Mouse (Mus musculus): ENCODE data around the gene Mettl27. TPM values are rescaled to one million over a fixed set of nuclear protein-coding genes. Genes with fewer than 3 reads are reported as not detected.

The Mettl27 gene
- polyA plus RNA-seq, 1 experiment = 26.7 TPM

GRCm38 (mm10) chr5:134892717-134893116, 39.5 kb upstream of the Mettl27 start:
- Histone ChIP-seq H3K4me1 (replicated peaks; ENCODE audit: control insufficient read depth, insufficient read depth, low read length) (no peaks in the 10 kb centered on the region), H3K36me3 (ENCODE audit: control insufficient read depth, insufficient read depth, low read length) (no peaks in the 10 kb centered on the region), H3K4me3 (ENCODE audit: control insufficient read depth, insufficient read depth, low read length) (no peak overlapping the region), H3K27ac (ENCODE audit: control insufficient read depth, insufficient read depth, low read length) (no peak overlapping the region), H3K27me3 (ENCODE audit: control insufficient read depth, insufficient read depth, low read length) (no peaks in the 10 kb centered on the region)
- DNase-seq = no peak
- WGBS = 83% methylated on average over 5 of the region's 5 CpGs
- TF ChIP-seq CTCF (IDR thresholded peaks at IDR 0.05; ENCODE audit: borderline replicate concordance, control insufficient read depth, extremely low read depth, insufficient read depth, low read length, poor library complexity) (no peak), POLR2A (IDR thresholded peaks at IDR 0.05; ENCODE audit: control insufficient read depth, extremely low read depth, insufficient read depth, low read length, poor library complexity) (no peak)

GRCm38 (mm10) chr5:134895291-134895690, 36.9 kb upstream of the Mettl27 start:
- H3K27ac ChIP-seq (ENCODE audit: control insufficient read depth, insufficient read depth, low read length) = no peak overlapping the region
- no peak for DNase-seq

DNA sequence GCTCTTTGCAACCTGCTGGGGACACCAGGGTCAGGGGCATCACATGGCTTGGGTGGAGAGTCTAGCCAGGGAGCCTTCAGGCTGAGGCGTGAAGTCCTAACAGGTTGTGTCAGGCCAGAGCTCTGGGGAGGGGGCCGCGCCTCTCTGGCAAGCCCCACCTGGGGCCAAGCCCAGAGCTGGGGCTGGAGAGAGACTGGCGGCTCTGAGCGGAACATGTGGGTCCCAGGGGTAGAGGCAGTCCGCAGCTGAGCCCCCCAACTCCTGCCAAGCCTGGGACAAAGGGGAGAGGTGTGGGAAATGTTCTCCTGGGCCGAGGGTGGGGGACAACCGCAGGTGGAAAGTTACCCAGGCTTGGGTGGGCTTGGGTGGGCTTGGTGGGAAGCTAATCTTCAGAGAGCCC, 35.2 kb upstream of the Mettl27 start:
- Histone ChIP-seq H3K27ac (ENCODE audit: control insufficient read depth, insufficient read depth, low read length) (no peak overlapping the region), H3K27me3 (ENCODE audit: control insufficient read depth, insufficient read depth, low read length) (no peaks in the 10 kb centered on the region), H3K36me3 (ENCODE audit: control insufficient read depth, insufficient read depth, low read length) (no peaks in the 10 kb centered on the region), H3K4me1 (replicated peaks; ENCODE audit: control insufficient read depth, insufficient read depth, low read length) (no peaks in the 10 kb centered on the region), H3K4me3 (ENCODE audit: control insufficient read depth, insufficient read depth, low read length) (no peak overlapping the region)
- 96% methylated on average over 8 of the region's 8 CpGs for WGBS
- DNase-seq = no peak
- no peak for TF ChIP-seq POLR2A (IDR thresholded peaks at IDR 0.05; ENCODE audit: control insufficient read depth, extremely low read depth, insufficient read depth, low read length, poor library complexity)
- no peak for TF ChIP-seq CTCF (IDR thresholded peaks at IDR 0.05; ENCODE audit: borderline replicate concordance, control insufficient read depth, extremely low read depth, insufficient read depth, low read length, poor library complexity)

More at GRCm38 (mm10) chr5:134895291-134895690, 36.9 kb upstream of the Mettl27 start:
- WGBS = 91% methylated on average over 8 of the region's 8 CpGs
- H3K4me1 ChIP-seq (replicated peaks; ENCODE audit: control insufficient read depth, insufficient read depth, low read length) = no peaks in the 10 kb centered on the region
- H3K36me3 ChIP-seq (ENCODE audit: control insufficient read depth, insufficient read depth, low read length) = no peaks in the 10 kb centered on the region
- no peak overlapping the region for H3K4me3 ChIP-seq (ENCODE audit: control insufficient read depth, insufficient read depth, low read length)
- H3K27me3 ChIP-seq (ENCODE audit: control insufficient read depth, insufficient read depth, low read length) = no peaks in the 10 kb centered on the region
- TF ChIP-seq POLR2A (IDR thresholded peaks at IDR 0.05; ENCODE audit: control insufficient read depth, extremely low read depth, insufficient read depth, low read length, poor library complexity) (no peak), CTCF (IDR thresholded peaks at IDR 0.05; ENCODE audit: borderline replicate concordance, control insufficient read depth, extremely low read depth, insufficient read depth, low read length, poor library complexity) (no peak)

DNA sequence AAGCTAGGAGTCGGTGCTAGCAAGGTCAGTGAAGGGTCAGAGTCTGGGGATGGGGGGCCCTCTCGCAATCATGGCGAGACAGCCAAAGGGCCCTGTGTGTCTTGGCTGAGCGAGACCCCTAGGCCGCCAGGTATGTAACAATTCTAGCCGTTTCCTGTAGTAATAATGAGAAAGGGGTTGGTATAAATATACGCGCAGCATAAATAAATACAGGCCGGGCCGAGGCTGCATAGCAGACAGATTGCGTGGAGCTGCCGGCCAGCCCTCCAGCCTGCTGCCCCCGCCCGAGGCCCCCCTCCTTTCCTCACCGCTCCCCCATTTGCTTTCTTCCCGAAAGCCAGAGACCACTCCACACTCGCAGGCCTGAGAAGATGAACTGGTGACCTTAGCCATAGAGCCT, 34.6 kb upstream of the Mettl27 start:
- no peaks in the 10 kb centered on the region for H3K4me1 ChIP-seq (replicated peaks; ENCODE audit: control insufficient read depth, insufficient read depth, low read length)
- no peak for TF ChIP-seq CTCF (IDR thresholded peaks at IDR 0.05; ENCODE audit: borderline replicate concordance, control insufficient read depth, extremely low read depth, insufficient read depth, low read length, poor library complexity)
- no peak for TF ChIP-seq POLR2A (IDR thresholded peaks at IDR 0.05; ENCODE audit: control insufficient read depth, extremely low read depth, insufficient read depth, low read length, poor library complexity)
- 94% methylated on average over 17 of the region's 17 CpGs for WGBS
- H3K4me3 ChIP-seq (ENCODE audit: control insufficient read depth, insufficient read depth, low read length) = no peak overlapping the region
- H3K27ac ChIP-seq (ENCODE audit: control insufficient read depth, insufficient read depth, low read length) = no peak overlapping the region
- no peak for DNase-seq
- no peaks in the 10 kb centered on the region for H3K36me3 ChIP-seq (ENCODE audit: control insufficient read depth, insufficient read depth, low read length)
- no peaks in the 10 kb centered on the region for H3K27me3 ChIP-seq (ENCODE audit: control insufficient read depth, insufficient read depth, low read length)

DNA sequence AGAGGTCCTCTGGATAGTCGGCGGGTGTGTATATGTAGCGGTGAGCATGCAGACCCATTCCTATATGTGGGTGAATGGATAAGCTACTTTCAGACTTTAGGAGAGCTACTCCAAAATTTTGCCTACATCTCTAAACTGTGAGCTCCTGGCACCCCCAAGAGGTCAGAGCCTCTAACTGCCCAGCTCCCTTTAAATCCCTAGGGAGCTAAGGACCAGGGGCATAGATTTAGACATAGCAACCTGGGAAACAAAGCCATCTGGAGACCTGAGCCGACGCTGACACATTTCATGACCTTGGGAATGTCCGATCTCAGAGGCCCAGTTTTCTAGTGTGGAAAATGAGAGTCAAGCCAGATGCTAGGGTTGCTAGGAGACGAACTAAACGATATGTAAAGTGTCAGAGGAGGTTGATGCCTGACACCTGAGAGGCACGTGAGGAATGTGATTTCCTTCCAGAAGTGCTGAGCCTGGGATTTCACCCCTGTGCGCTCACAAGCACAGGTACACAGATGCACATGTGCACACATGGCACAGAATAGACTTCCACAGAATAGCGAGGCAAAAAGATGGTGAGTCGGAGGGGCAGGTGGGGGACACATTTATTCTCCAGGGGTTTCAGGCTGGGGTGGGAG, 31.0 kb upstream of the Mettl27 start:
- H3K4me1 ChIP-seq (replicated peaks; ENCODE audit: control insufficient read depth, insufficient read depth, low read length) = no peaks in the 10 kb centered on the region
- H3K4me3 ChIP-seq (ENCODE audit: control insufficient read depth, insufficient read depth, low read length) = no peak overlapping the region
- H3K36me3 ChIP-seq (ENCODE audit: control insufficient read depth, insufficient read depth, low read length) = no peaks in the 10 kb centered on the region
- TF ChIP-seq CTCF (IDR thresholded peaks at IDR 0.05; ENCODE audit: borderline replicate concordance, control insufficient read depth, extremely low read depth, insufficient read depth, low read length, poor library complexity) (no peak), POLR2A (IDR thresholded peaks at IDR 0.05; ENCODE audit: control insufficient read depth, extremely low read depth, insufficient read depth, low read length, poor library complexity) (no peak)
- H3K27ac ChIP-seq (ENCODE audit: control insufficient read depth, insufficient read depth, low read length) = no peak overlapping the region
- DNase-seq = peak; percentile 11
- 57% methylated on average over 12 of the region's 12 CpGs for WGBS
- no peaks in the 10 kb centered on the region for H3K27me3 ChIP-seq (ENCODE audit: control insufficient read depth, insufficient read depth, low read length)

DNA sequence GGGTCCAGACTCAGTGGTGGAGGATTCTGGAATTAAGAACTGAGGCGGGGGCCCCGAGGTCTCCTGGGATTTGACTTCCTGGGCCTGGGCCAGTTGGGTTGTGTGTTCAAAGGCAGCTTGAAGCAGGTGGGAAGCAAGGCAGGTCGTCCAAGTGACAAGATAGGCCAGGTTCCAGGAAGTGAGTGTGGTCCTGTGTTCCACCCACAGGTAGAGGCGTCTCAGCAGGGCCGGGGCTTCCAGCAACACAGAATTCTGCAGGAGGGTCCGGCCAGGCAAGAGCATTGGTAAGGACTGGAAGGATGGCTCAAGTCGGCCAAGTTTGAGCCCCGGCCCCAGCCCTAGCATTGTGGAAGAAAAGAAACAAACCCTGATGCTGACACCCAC, 30.5 kb upstream of the Mettl27 start:
- WGBS = 81% methylated on average over 8 of the region's 8 CpGs
- TF ChIP-seq POLR2A (IDR thresholded peaks at IDR 0.05; ENCODE audit: control insufficient read depth, extremely low read depth, insufficient read depth, low read length, poor library complexity) = no peak
- no peak for TF ChIP-seq CTCF (IDR thresholded peaks at IDR 0.05; ENCODE audit: borderline replicate concordance, control insufficient read depth, extremely low read depth, insufficient read depth, low read length, poor library complexity)
- H3K4me1 ChIP-seq (replicated peaks; ENCODE audit: control insufficient read depth, insufficient read depth, low read length) = no peaks in the 10 kb centered on the region
- H3K4me3 ChIP-seq (ENCODE audit: control insufficient read depth, insufficient read depth, low read length) = no peak overlapping the region
- no peaks in the 10 kb centered on the region for H3K36me3 ChIP-seq (ENCODE audit: control insufficient read depth, insufficient read depth, low read length)
- H3K27ac ChIP-seq (ENCODE audit: control insufficient read depth, insufficient read depth, low read length) = no peak overlapping the region
- H3K27me3 ChIP-seq (ENCODE audit: control insufficient read depth, insufficient read depth, low read length) = no peaks in the 10 kb centered on the region
- no peak for DNase-seq

GRCm38 (mm10) chr5:134906633-134907032, 25.5 kb upstream of the Mettl27 start, which contains the start of gene Tmem270:
Tmem270 (minus strand) TSS chr5:134906733.
- Histone ChIP-seq H3K27me3 (ENCODE audit: control insufficient read depth, insufficient read depth, low read length) (no peaks in the 10 kb centered on the region), H3K4me3 (ENCODE audit: control insufficient read depth, insufficient read depth, low read length) (no peak within 1 kb of the TSS), H3K4me1 (replicated peaks; ENCODE audit: control insufficient read depth, insufficient read depth, low read length) (no peaks in the 10 kb centered on the region), H3K27ac (ENCODE audit: control insufficient read depth, insufficient read depth, low read length) (no peak within 1 kb of the TSS), H3K36me3 (ENCODE audit: control insufficient read depth, insufficient read depth, low read length) (no peaks in the 10 kb centered on the region)
- 91% methylated on average over 6 of the region's 6 CpGs for WGBS
- TF ChIP-seq CTCF (IDR thresholded peaks at IDR 0.05; ENCODE audit: borderline replicate concordance, control insufficient read depth, extremely low read depth, insufficient read depth, low read length, poor library complexity) (no peak), POLR2A (IDR thresholded peaks at IDR 0.05; ENCODE audit: control insufficient read depth, extremely low read depth, insufficient read depth, low read length, poor library complexity) (no peak)
- DNase-seq = no peak
